Mouse (Mus musculus): ENCODE measurements around the gene Faiml. TPM values are rescaled to one million over a fixed set of nuclear protein-coding genes. Genes with fewer than 3 reads are reported as not detected.

Gene Faiml
- polyA plus RNA-seq, 1 experiment, result 15.7 TPM

- no peak overlapping the region for H3K27ac ChIP-seq (ENCODE audit: control insufficient read depth, insufficient read depth, low read depth, low read length)
- TF ChIP-seq CTCF (IDR thresholded peaks at IDR 0.05; ENCODE audit: control insufficient read depth, insufficient read depth, insufficient replicate concordance, low read depth, low read length) (no peak), POLR2A (IDR thresholded peaks at IDR 0.05; ENCODE audit: control insufficient read depth, low read depth, low read length) (no peak)
- no peaks in the 10 kb centered on the region for H3K27me3 ChIP-seq (ENCODE audit: control insufficient read depth, insufficient read depth, low read length)
- H3K4me1 ChIP-seq (ENCODE audit: control insufficient read depth, insufficient read depth, low read length), result no peaks in the 10 kb centered on the region
- H3K4me3 ChIP-seq (ENCODE audit: control insufficient read depth, low read depth, low read length), result no peak overlapping the region
- no peaks in the 10 kb centered on the region for H3K36me3 ChIP-seq (ENCODE audit: control insufficient read depth, insufficient read depth, low read length)
These were observed 12.5 kb downstream of the Faiml start for GRCm38 (mm10) chr9:99224583-99224982.

- Histone ChIP-seq H3K27me3 (ENCODE audit: control insufficient read depth, insufficient read depth, low read length) (no peaks in the 10 kb centered on the region), H3K27ac (ENCODE audit: control insufficient read depth, insufficient read depth, low read depth, low read length) (no peak overlapping the region), H3K4me3 (ENCODE audit: control insufficient read depth, low read depth, low read length) (no peak overlapping the region), H3K36me3 (ENCODE audit: control insufficient read depth, insufficient read depth, low read length) (no peaks in the 10 kb centered on the region), H3K4me1 (ENCODE audit: control insufficient read depth, insufficient read depth, low read length) (no peaks in the 10 kb centered on the region)
- TF ChIP-seq CTCF (IDR thresholded peaks at IDR 0.05; ENCODE audit: control insufficient read depth, insufficient read depth, insufficient replicate concordance, low read depth, low read length) (no peak), POLR2A (IDR thresholded peaks at IDR 0.05; ENCODE audit: control insufficient read depth, low read depth, low read length) (no peak)
These were observed 15.4 kb downstream of the Faiml start for GRCm38 (mm10) chr9:99221636-99222035.

GRCm38 (mm10) chr9:99217999-99218719, 18.9 kb downstream of the Faiml start:
- no peaks in the 10 kb centered on the region for H3K36me3 ChIP-seq (ENCODE audit: control insufficient read depth, insufficient read depth, low read length)
- H3K27me3 ChIP-seq (ENCODE audit: control insufficient read depth, insufficient read depth, low read length), result no peaks in the 10 kb centered on the region
- H3K27ac ChIP-seq (ENCODE audit: control insufficient read depth, insufficient read depth, low read depth, low read length), result no peak overlapping the region
- no peaks in the 10 kb centered on the region for H3K4me1 ChIP-seq (ENCODE audit: control insufficient read depth, insufficient read depth, low read length)
- H3K4me3 ChIP-seq (ENCODE audit: control insufficient read depth, low read depth, low read length), result no peak overlapping the region
- no peak for TF ChIP-seq CTCF (IDR thresholded peaks at IDR 0.05; ENCODE audit: control insufficient read depth, insufficient read depth, insufficient replicate concordance, low read depth, low read length)
- TF ChIP-seq POLR2A (IDR thresholded peaks at IDR 0.05; ENCODE audit: control insufficient read depth, low read depth, low read length), result no peak

GRCm38 (mm10) chr9:99216182-99216581, 20.9 kb downstream of the Faiml start:
- Histone ChIP-seq H3K4me1 (ENCODE audit: control insufficient read depth, insufficient read depth, low read length) (no peaks in the 10 kb centered on the region), H3K36me3 (ENCODE audit: control insufficient read depth, insufficient read depth, low read length) (no peaks in the 10 kb centered on the region), H3K27me3 (ENCODE audit: control insufficient read depth, insufficient read depth, low read length) (no peaks in the 10 kb centered on the region), H3K27ac (ENCODE audit: control insufficient read depth, insufficient read depth, low read depth, low read length) (no peak overlapping the region), H3K4me3 (ENCODE audit: control insufficient read depth, low read depth, low read length) (no peak overlapping the region)
- TF ChIP-seq CTCF (IDR thresholded peaks at IDR 0.05; ENCODE audit: control insufficient read depth, insufficient read depth, insufficient replicate concordance, low read depth, low read length) (no peak), POLR2A (IDR thresholded peaks at IDR 0.05; ENCODE audit: control insufficient read depth, low read depth, low read length) (no peak)

GRCm38 (mm10) chr9:99212643-99213042, 24.4 kb downstream of the Faiml start:
- H3K27me3 ChIP-seq (ENCODE audit: control insufficient read depth, insufficient read depth, low read length), result no peaks in the 10 kb centered on the region
- no peak for TF ChIP-seq POLR2A (IDR thresholded peaks at IDR 0.05; ENCODE audit: control insufficient read depth, low read depth, low read length)
- no peak for TF ChIP-seq CTCF (IDR thresholded peaks at IDR 0.05; ENCODE audit: control insufficient read depth, insufficient read depth, insufficient replicate concordance, low read depth, low read length)
- H3K27ac ChIP-seq (ENCODE audit: control insufficient read depth, insufficient read depth, low read depth, low read length), result no peak overlapping the region
- H3K4me1 ChIP-seq (ENCODE audit: control insufficient read depth, insufficient read depth, low read length), result no peaks in the 10 kb centered on the region
- no peaks in the 10 kb centered on the region for H3K36me3 ChIP-seq (ENCODE audit: control insufficient read depth, insufficient read depth, low read length)
- no peak overlapping the region for H3K4me3 ChIP-seq (ENCODE audit: control insufficient read depth, low read depth, low read length)

- Histone ChIP-seq H3K36me3 (ENCODE audit: control insufficient read depth, insufficient read depth, low read length) (no peaks in the 10 kb centered on the region), H3K4me1 (ENCODE audit: control insufficient read depth, insufficient read depth, low read length) (no peaks in the 10 kb centered on the region), H3K4me3 (ENCODE audit: control insufficient read depth, low read depth, low read length) (no peak overlapping the region), H3K27me3 (ENCODE audit: control insufficient read depth, insufficient read depth, low read length) (no peaks in the 10 kb centered on the region), H3K27ac (ENCODE audit: control insufficient read depth, insufficient read depth, low read depth, low read length) (no peak overlapping the region)
- TF ChIP-seq CTCF (IDR thresholded peaks at IDR 0.05; ENCODE audit: control insufficient read depth, insufficient read depth, insufficient replicate concordance, low read depth, low read length), result no peak
- TF ChIP-seq POLR2A (IDR thresholded peaks at IDR 0.05; ENCODE audit: control insufficient read depth, low read depth, low read length), result no peak
These were observed 53.9 kb downstream of the Faiml start for GRCm38 (mm10) chr9:99183043-99183670.

GRCm38 (mm10) chr9:99182121-99182520, 54.9 kb downstream of the Faiml start:
- H3K27me3 ChIP-seq (ENCODE audit: control insufficient read depth, insufficient read depth, low read length), result no peaks in the 10 kb centered on the region
- H3K27ac ChIP-seq (ENCODE audit: control insufficient read depth, insufficient read depth, low read depth, low read length), result no peak overlapping the region
- H3K4me3 ChIP-seq (ENCODE audit: control insufficient read depth, low read depth, low read length), result no peak overlapping the region
- no peak for TF ChIP-seq POLR2A (IDR thresholded peaks at IDR 0.05; ENCODE audit: control insufficient read depth, low read depth, low read length)
- TF ChIP-seq CTCF (IDR thresholded peaks at IDR 0.05; ENCODE audit: control insufficient read depth, insufficient read depth, insufficient replicate concordance, low read depth, low read length), result no peak
- no peaks in the 10 kb centered on the region for H3K4me1 ChIP-seq (ENCODE audit: control insufficient read depth, insufficient read depth, low read length)
- no peaks in the 10 kb centered on the region for H3K36me3 ChIP-seq (ENCODE audit: control insufficient read depth, insufficient read depth, low read length)

Data from testis, adult 2 months (tissue).